Mouse (Mus musculus): ENCODE data around the gene Dusp22.

Gene Dusp22

DNA sequence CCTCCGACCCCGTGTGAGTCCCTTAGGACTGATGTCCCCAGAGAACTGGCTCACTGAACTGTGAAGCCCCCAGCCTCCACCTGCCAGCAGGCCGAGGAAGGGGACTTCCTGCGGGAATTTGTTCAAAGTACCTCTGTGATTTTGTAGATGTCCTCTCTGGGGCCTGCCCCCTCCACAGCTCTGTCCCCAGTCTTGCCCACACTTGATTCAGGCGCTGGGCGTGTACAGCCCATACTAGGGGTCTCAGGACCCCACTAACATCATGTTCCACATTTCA lies 91.4 kb downstream of the Dusp22 start:
- DNase-seq, result peak; percentile 8

DNA sequence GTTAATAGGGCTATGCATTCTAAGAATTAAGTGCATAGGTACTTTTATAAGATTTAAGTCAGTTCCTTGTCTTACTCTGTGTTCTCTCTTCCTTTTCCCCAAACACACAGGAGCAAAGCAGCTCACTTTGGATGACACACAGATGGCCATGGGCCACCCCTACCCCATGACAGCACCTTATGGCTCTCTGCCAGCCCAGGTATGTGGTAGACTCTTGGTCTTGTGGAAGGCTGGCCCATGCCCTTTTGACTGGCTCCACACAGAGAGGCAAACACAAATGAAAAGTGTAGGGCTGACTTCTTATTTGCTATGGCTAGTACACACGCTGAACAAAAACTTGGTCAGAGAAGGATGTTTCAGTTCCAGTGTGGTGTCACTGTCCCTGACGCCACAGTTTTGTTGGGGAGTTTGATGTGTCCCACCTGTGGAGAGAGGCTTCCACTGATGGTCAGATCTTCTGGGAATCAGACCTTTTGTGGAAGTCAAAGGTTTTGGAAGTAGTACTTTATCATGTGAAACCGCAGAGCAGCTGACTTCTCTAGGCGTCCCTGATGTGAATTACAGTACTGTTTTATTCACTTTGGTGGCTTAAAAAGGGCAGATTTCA lies 92.9 kb downstream of the Dusp22 start:
- no peak for DNase-seq

DNA sequence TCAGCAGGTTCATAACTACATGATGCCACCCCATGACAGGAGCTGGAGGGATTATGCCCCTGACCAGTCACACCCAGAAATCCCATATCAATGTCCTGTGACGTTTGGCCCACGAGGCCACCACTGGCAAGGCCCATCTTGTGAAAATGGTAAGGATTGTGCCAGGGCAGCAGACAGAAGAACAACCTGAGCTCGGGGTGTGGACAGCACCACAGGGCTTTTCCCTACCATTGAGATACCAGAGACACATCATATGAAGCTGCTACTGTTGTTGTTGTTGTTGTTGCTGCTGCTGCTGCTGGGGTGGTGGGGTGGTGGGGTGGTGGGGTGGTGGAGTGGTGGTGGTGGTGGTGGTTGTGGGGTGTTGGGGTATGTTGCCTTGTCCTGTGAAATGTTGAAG lies 93.6 kb downstream of the Dusp22 start:
- no peak for DNase-seq

DNA sequence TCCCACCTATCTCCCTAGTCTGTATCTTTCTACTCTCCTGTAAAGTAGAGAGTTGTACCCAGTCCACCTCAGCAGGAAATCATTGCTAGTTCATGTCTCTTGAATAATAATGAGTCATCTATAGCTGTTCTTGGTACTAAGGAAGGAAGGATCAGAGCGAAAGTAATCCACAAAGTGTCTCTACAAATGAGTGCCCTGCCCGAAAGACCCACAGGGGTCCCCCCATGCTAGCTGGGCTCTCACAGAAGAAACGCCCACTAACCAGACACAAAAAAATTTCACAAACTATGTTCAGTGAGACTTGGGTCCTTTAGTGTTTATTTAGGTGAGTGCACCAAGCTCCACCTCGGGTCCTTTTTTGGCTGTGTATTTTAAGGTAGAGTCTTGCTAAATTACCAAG lies 94.3 kb downstream of the Dusp22 start:
- no peak for DNase-seq

DNA sequence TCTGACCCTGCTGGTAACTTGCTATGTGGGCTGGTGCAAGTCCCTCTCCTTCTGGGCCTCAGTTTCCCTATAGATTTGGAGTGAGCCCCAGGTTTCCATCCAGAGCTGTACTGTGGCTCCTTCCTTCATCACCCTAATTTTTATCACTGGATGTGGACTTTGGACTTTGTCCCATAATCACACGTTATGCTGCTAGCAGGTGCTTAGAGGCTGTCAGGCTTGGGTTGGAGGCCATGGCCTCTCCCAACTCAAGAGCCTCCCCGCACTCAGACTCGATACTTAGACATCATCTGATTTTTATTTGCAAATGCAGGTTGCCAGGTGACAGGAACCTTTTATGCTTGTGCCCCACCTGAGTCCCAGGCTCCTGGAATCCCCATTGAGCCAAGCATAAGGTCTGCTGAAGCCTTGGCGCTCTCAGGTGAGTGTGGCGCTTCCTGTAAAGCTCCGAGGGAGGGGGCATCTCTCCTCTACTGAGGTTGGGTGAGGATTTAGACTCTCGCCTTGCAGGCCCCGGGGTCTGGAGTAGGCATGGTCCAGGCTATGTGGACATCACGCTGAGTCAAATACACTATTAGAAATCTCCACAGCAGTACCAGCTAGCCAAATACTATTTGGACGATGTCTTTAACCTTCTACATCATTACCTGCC lies 95.2 kb downstream of the Dusp22 start:
- no peak for DNase-seq

DNA sequence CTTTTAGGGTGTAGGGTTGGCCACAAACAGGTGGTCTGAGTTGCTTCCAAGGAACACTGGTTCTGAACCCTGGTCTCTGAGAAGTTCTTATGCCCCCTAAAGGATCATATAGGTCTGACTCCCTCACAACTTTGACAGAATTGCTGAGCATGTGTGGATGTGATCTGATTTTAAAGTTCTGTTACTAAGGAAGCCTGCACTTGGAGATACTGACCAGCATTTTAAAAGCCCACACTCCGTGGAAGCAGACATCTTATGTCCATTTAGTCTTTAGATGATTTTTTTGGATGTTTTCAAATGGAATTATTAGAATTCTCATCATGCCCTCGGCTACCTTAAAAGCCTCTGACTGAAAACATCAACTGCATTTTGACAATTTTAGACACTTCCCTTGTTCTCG lies 95.8 kb downstream of the Dusp22 start:
- no peak for DNase-seq

DNA sequence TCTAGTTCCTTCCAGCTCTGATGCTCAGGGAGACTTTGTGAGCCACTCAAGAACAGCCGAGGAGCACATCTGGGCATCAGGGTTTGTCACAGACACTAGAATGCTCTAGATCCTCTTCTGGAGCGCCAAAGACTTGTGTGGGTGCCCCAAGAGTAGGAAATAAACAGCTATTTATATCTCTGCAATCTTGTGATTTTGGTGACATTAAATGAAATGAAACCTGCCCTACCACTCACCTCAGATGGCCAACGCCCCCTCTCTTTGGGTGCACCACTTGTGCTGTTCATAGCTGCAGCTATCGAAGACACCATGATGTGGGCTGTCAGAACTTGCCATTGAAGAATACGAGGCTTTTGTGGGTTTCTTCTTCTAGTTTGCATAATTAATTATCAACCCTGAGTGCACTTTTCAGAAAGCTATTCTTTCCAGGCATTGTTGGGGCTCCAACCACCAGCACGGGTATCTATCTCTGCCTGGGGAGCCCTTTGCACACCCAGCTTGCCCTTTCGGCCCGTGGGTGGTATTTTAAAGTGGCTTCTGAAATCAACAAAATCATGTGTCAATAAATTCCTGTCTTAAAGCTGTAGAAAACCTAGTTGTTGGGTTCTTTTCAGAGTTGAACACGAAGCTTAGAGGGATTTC lies 96.3 kb downstream of the Dusp22 start:
- no peak for DNase-seq

DNA sequence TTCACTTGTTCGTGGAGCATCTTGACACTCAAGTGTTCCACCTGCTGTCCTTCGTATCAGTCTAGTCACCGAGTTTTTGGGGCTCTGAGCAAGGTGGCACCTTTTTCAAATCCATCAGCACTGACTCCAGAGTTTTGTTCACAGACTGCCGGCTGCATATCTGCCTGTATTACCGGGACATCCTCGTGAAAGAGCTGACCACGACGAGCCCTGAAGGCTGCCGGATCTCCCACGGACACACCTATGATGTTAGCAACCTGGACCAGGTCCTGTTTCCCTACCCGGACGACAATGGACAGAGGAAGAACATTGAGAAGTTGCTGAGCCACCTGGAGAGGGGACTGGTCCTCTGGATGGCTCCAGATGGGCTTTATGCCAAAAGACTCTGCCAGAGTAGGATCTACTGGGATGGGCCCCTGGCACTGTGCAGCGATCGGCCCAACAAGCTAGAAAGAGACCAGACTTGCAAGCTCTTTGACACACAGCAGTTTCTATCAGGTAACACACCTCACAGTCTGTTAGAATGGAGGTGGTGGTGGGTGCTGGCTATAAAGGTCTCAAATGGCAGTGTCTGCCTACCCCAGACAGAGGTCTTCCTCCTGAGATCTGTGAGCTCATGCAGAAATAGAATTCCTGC lies 97.6 kb downstream of the Dusp22 start:
- no peak for DNase-seq

DNA sequence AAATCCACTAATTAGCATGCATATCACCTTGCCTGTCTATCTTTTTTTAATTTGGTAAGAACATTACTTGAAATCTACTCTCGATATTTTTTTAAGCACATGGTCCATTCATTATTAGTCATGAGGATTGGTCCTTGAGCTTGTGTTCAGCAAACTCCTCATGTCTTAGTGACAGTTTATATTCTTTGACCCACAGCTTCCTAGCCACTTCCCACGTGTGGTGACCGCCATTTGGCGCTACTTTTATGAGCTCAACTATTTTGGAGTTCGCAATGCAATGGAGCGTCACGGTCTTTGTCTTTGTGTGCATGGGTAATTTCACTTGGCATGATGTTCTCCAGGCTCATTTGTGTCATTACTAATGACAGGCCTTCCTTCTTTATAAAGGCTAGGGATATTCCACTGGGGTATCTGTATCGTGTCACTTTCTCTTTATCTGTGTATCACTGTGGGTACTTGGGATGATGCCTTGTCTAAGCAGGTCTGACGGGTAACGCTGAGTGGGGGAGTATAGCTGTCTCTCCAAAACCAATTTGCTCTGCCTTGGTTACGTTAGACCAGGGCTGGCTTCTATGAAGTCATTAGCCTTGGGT lies 99.1 kb downstream of the Dusp22 start:
- no peak for DNase-seq

DNA sequence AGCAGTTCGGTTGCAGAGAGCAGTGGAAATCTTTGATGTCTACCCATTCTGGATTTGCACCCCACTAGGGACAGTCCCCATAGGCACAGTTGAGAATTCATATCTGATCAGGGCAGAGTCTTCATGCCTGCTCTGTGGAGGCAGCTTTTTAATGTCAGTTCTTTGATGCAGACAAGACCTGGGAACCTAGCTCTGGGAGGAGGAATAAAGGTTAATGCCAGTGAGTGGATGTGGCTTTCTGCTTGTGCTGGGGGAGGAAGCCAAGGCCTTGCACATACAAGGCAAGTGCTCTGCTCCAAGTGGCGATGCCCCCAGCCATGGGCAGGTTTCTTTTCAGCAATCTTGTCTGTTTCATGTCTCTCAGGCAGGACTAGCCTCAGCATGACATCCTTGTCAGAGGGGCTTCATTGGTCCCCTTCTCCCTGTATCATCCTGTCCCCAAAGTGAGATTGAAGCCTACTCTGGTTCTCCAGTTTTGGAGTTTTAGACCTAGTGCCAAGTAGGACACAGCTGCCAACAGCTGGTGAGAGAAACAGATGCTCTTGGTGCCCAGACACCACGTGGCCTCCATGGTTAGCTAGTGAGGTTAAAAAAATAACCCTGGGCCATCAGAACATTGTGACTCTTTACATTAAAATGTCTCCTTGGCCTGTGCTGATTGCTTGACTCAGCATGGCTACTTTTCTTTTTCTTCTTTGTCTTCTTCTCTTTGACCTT lies 100.7 kb downstream of the Dusp22 start:
- peak; percentile 58 for DNase-seq

All from thymus, postnatal 4 days (tissue).